Mouse (Mus musculus) heart, embryonic 15.5 days (tissue): ENCODE data around the gene Tfdp1. TPM values are rescaled to one million over a fixed set of nuclear protein-coding genes. Genes with fewer than 3 reads are reported as not detected.
A peak's percentile ranks its signal among the peaks of the same experiment; 100 is the strongest.

Experiments
- ATAC-seq: fragments of 200-750 bp; cut with Nextera tagmentation; replicated peaks from 2 replicates; pipeline ENCODE4 v1.8.0; 2017; ENCODE audit warnings: low read depth, moderate TSS enrichment; ENCODE audit not compliant: insufficient number of reproducible peaks, insufficient read depth, low FRiP score
- H3K27ac ChIP-seq: fragments of 300-500 bp; sonication (generic); 2 replicates; pipeline ENCODE4 v1.5.1; 2015; ENCODE audit warnings: mild to moderate bottlenecking, inconsistent platforms
- H3K27me3 ChIP-seq: fragments of 300-500 bp; sonication (generic); 2 replicates; pipeline ENCODE4 v1.6.1; 2015; ENCODE audit warnings: inconsistent platforms
- H3K36me3 ChIP-seq: fragments of 300-500 bp; sonication (generic); 2 replicates; pipeline ENCODE4 v1.6.1; 2015; ENCODE audit warnings: mild to moderate bottlenecking, inconsistent platforms
- H3K4me1 ChIP-seq: fragments of 300-500 bp; sonication (generic); replicated peaks from 2 replicates; pipeline ENCODE4 v1.6.1; 2015; ENCODE audit warnings: inconsistent platforms
- H3K4me2 ChIP-seq: fragments of 300-500 bp; sonication (generic); 2 replicates; pipeline ENCODE4 v1.6.1; 2015; ENCODE audit warnings: inconsistent platforms, mild to moderate bottlenecking, moderate library complexity
- H3K4me3 ChIP-seq: fragments of 300-500 bp; sonication (generic); 2 replicates; pipeline ENCODE4 v1.5.1; 2015; ENCODE audit warnings: mild to moderate bottlenecking, inconsistent platforms
- H3K9ac ChIP-seq: fragments of 300-500 bp; sonication (generic); 2 replicates; pipeline ENCODE4 v1.6.1; 2015; ENCODE audit warnings: mild to moderate bottlenecking, inconsistent platforms
- H3K9me3 ChIP-seq: fragments of 300-500 bp; sonication (generic); replicated peaks from 2 replicates; pipeline ENCODE4 v1.6.1; 2016; ENCODE audit warnings: inconsistent platforms
- WGBS: fragments of 180-500 bp; shearing (Covaris S2); methylation state at CpG from one replicate; pipeline ENCODE4 v1.1.7; 2015; ENCODE audit warnings: mixed read lengths; 5-methylcytosine and 5-hydroxymethylcytosine counted together
- polyA plus RNA-seq: library from polyadenylated mRNA; unstranded; fragments of >200 nt; fragmentation: Nextera tagmentation; extraction: Ambion mirVana; gene quantifications from 2 replicates; pipeline ENCODE4 v1.2.1, GENCODE M21; 2015

Gene Tfdp1
- polyA plus RNA-seq, 1 experiment from 2014 or later = 71.9 TPM

DNA sequence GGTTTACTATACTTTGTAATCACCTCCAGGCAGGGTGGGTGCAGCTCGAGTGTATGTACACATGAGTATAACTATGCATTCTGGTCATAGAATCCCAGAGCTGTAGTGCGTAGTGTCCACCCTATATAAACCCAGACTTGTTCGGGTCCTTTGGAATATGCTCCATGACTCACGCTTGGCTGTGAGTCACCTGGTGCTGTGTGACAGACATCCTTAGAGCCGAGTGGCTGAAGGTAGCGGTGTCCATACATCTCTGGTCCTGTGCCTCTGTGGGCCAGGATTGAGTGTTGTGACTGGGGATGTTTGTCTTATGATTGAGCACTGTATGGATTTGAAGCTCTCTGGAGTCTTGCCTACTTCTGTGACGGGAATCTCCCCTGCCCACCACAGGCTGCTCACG, 14.1 kb downstream of the Tfdp1 start:
- no peak for ATAC-seq
- Histone ChIP-seq H3K9me3 (no peaks in the 10 kb centered on the region), H3K27ac (no peak overlapping the region), H3K9ac (no peak overlapping the region), H3K4me2 (no peak overlapping the region), H3K4me3 (no peak overlapping the region), H3K36me3 (peaks cover 51% of the 10 kb centered on the region), H3K27me3 (no peaks in the 10 kb centered on the region), H3K4me1 (peaks cover 15% of the 10 kb centered on the region)
- 79% methylated on average over 8 of the region's 8 CpGs for WGBS

DNA sequence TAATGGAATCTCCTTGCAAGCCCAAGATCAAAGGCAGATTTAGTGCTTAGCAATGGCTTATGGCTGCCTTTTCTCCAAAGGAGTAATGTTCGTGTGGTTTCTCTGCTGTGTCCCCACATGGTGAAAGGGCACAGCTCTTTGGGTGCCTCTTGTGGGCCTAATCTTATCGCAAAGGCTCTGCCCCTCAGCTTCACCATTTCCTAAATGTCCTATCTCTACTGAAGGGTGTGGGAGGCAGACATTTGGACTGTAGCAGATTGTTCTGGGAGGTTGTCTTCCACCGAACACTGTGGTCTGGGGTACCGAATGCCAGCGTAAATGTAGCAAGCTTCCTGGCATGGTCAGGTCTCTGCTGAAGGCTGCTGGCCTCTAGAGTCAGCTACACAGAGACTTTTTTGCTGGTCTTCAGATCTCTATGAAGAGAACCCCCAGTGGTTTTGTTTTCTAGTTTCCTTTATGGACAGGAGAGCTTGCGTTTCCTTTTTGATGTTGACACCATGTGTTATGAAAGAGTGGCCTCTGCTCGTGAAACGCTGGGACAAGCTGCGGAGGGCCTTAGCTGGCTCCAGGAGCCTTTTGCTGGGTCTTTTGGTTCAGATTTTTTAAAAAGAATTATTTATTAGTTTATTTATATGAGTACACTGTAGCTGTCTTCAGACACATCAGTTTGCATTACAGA, 14.7 kb downstream of the Tfdp1 start:
- H3K4me2 ChIP-seq = no peak overlapping the region
- H3K27me3 ChIP-seq = no peaks in the 10 kb centered on the region
- no peak for ATAC-seq
- WGBS = 64% methylated on average over 9 of the region's 9 CpGs
- no peaks in the 10 kb centered on the region for H3K9me3 ChIP-seq
- H3K4me3 ChIP-seq = no peak overlapping the region
- H3K9ac ChIP-seq = no peak overlapping the region
- H3K27ac ChIP-seq = no peak overlapping the region
- H3K36me3 ChIP-seq = peaks cover 52% of the 10 kb centered on the region
- peaks cover 15% of the 10 kb centered on the region for H3K4me1 ChIP-seq

DNA sequence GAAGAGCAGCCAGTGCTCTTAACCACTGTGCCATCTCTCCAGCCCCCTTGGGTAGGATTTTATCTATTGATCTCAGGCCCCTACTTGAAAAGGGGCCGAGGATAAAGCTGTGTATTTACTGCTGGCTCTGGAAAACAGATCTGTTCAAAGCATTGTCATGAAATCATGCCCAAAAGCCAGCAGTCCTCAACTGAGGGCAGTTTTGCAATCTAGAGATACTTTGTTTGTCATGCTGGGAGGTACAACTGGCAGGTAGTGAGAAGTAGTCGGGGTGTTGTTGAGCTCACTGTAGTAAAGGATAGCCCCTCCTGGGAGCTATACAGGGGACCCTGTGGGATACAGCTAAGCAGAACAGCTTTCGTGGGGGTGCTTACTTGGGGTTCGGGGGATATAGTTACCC, 15.3 kb downstream of the Tfdp1 start:
- no peaks in the 10 kb centered on the region for H3K9me3 ChIP-seq
- ATAC-seq = no peak
- 86% methylated on average over 4 of the region's 4 CpGs for WGBS
- H3K27ac ChIP-seq = no peak overlapping the region
- H3K4me2 ChIP-seq = no peak overlapping the region
- no peak overlapping the region for H3K9ac ChIP-seq
- H3K4me3 ChIP-seq = no peak overlapping the region
- H3K4me1 ChIP-seq = peaks cover 15% of the 10 kb centered on the region
- H3K36me3 ChIP-seq = peaks cover 57% of the 10 kb centered on the region
- no peaks in the 10 kb centered on the region for H3K27me3 ChIP-seq

DNA sequence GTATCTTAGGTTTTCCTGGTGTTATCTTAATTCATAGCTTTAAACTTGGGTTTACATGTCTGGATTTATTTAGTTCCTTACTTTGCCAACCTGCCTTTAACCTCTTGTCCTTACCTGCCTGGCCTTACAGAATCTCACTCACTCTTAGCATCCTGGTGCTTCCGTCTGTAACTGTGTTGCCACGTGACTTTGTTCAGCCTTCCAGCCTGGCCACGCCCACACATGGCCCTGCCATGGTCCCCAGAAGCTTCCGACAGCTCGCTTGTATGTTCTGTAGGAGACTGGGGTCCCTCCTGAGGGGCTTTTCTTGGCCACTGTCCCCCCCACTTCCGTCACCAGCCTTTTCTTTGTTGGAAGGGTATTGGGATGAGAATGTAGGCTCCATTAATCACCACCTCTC, 17.7 kb downstream of the Tfdp1 start:
- 0 out of 2 replicates have a peak, but pooled peaks have one; percentile 8 for ATAC-seq

DNA sequence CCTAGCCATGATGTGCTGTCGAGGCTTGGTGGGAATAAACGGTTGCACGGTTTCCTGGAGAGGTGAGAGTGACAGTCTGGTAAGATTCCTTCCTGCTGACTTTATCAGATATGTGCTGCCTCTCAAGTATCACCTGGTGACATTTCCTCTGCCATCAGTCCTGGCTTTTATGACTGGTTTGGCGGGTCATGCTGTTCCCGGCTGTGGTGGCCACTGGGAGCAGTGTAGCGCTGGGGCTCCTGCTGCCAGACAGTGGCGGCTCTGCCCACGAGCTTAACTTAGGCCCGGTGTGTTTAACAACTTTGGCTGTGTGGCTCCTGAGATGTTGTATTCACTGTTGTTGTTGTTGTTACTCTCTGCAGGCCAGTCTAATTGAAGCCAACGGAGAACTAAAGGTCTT, 18.1 kb downstream of the Tfdp1 start:
- 73% methylated on average over 10 of the region's 10 CpGs for WGBS
- Histone ChIP-seq H3K9ac (no peak overlapping the region), H3K4me2 (no peak overlapping the region), H3K36me3 (peaks cover 73% of the 10 kb centered on the region), H3K27ac (no peak overlapping the region), H3K4me3 (no peak overlapping the region), H3K9me3 (no peaks in the 10 kb centered on the region), H3K27me3 (no peaks in the 10 kb centered on the region), H3K4me1 (no peaks in the 10 kb centered on the region; the same call in 1 of the 2 replicates)
- 0 out of 2 replicates have a peak, but pooled peaks have one; percentile 2 for ATAC-seq

More for the DNA sequence above, 17.7 kb downstream of the Tfdp1 start:
- WGBS = 81% methylated on average over 6 of the region's 6 CpGs
- Histone ChIP-seq H3K4me2 (no peak overlapping the region), H3K27me3 (no peaks in the 10 kb centered on the region), H3K4me3 (no peak overlapping the region), H3K4me1 (no peaks in the 10 kb centered on the region; the same call in 1 of the 2 replicates), H3K27ac (no peak overlapping the region), H3K9me3 (no peaks in the 10 kb centered on the region), H3K36me3 (peaks cover 69% of the 10 kb centered on the region), H3K9ac (no peak overlapping the region)

DNA sequence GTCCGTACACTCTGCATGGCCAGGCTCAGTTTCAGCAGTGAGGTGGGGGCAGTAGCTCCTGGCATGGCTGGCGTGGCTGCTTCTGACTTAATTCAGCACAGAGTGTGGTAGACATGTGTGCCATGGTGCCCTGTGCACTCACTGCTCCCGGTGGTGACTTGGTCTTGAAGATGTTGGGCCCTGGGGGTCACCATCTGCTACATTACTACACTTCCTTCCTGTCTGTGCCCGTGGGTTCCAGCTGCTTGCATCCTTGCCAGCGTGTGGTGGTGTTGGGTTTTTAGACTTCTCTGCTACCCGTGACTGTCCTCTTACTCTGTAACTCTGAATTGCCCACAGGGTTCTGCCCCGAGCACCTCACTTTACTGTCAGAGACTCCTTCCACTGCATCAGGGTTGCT, 21.7 kb downstream of the Tfdp1 start:
- WGBS = 85% methylated on average over 7 of the region's 7 CpGs
- Histone ChIP-seq H3K4me1 (no peaks in the 10 kb centered on the region), H3K4me3 (no peak overlapping the region), H3K36me3 (peaks cover 94% of the 10 kb centered on the region), H3K4me2 (no peak overlapping the region), H3K9ac (no peak overlapping the region), H3K9me3 (no peaks in the 10 kb centered on the region), H3K27ac (no peak overlapping the region), H3K27me3 (no peaks in the 10 kb centered on the region)
- ATAC-seq = no peak

DNA sequence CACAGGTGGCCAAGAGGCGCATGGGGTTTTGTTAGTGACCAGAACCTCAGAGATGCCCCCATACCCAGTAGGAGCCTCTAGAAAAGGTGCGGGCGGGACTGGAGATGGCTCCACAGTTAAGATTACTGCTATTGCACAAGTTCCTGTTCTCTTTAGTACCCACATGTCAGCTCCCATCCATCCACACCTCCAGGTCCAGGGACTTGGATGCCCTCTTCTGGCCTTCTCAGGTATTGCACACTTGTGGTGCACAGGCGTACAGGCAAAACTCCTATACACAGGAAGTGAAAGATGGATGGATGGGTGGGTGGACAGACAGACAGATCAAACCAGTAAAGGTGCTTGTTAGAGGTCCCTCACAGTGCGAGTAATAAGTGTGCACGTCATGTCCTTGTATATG, 23.3 kb downstream of the Tfdp1 start:
- H3K27me3 ChIP-seq = no peaks in the 10 kb centered on the region
- H3K9ac ChIP-seq = no peak overlapping the region
- H3K9me3 ChIP-seq = no peaks in the 10 kb centered on the region
- H3K36me3 ChIP-seq = peaks cover 94% of the 10 kb centered on the region
- H3K4me2 ChIP-seq = no peak overlapping the region
- no peaks in the 10 kb centered on the region for H3K4me1 ChIP-seq
- H3K4me3 ChIP-seq = no peak overlapping the region
- no peak for ATAC-seq
- 95% methylated on average over 6 of the region's 6 CpGs for WGBS
- H3K27ac ChIP-seq = no peak overlapping the region

DNA sequence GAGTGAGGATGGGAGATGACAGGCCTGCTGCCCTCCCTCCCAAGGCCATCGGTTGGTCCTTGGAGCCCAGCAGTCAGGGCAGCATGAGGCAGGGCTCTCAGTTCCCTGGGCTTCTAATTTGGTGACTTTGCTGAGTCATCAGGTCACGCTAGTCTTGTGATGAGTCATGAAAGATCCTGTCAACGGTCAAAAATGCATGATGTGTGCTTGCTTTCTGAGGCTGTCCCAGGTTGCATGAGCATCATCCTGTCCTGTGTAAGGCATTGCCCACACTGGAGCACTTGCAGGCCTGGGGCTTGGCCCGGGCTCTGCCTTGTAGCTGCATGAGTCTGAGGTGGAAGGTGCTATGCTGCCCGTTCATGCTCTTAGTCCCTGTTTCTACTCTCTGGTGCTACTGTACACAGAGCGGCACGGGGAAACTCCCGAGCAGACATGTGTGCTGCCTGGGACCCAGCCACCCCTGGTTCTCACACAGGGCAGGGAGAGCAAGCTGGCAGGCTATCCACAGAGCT, 34.7 kb downstream of the Tfdp1 start:
- Histone ChIP-seq H3K4me1 (no peaks in the 10 kb centered on the region), H3K9me3 (no peaks in the 10 kb centered on the region), H3K36me3 (peaks cover 84% of the 10 kb centered on the region), H3K4me3 (no peak overlapping the region), H3K27me3 (no peaks in the 10 kb centered on the region), H3K9ac (no peak overlapping the region), H3K4me2 (no peak overlapping the region), H3K27ac (no peak overlapping the region)
- 77% methylated on average over 8 of the region's 8 CpGs for WGBS
- no peak for ATAC-seq

DNA sequence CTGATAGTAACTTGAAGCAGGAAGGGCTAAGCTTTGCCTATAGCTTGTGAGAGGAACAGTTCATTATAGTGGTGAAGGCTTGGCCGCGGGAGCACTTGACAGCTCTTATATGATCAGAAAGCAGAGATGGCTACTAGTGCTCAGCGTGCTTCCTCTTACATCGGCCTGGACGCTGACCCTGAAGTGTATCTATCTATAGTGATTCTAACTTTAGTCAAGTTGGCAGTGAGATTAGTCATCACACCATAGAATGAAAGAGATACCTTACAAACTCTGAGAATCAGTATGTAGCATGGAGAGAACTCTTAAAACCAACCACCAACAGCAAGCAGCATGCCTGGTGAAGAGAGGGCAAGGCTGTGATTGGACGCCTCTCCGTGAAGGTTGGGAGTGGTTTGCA, 43.1 kb downstream of the Tfdp1 start:
- 62% methylated on average over 7 of the region's 7 CpGs for WGBS
- Histone ChIP-seq H3K4me3 (no peak overlapping the region), H3K9ac (no peak overlapping the region), H3K9me3 (no peaks in the 10 kb centered on the region), H3K36me3 (peaks cover 27% of the 10 kb centered on the region), H3K4me1 (no peaks in the 10 kb centered on the region; the same call in 1 of the 2 replicates), H3K4me2 (no peak overlapping the region), H3K27ac (no peak overlapping the region), H3K27me3 (no peaks in the 10 kb centered on the region)
- no peak for ATAC-seq

DNA sequence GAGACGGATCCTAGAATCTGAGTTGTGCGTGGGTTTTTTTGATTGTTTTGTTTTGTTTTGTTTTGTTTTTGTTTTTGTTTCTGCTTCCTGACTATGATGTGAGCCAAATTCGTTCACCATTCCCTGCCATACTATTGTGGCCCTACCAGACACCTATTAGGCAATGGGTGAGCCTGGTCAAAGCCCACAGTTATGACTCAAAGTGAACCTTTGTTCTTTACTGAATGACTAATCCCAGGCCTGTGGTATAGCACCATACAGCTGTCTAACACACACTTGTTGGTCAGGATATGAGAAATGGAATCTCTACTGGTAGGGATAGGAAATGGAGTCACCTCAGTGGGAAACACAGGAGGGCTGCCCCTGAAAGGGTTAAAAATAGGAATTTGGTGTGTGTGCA, 44.0 kb downstream of the Tfdp1 start:
- WGBS = 92% methylated on average over 3 of the region's 3 CpGs
- Histone ChIP-seq H3K36me3 (peaks cover 21% of the 10 kb centered on the region), H3K4me1 (no peaks in the 10 kb centered on the region; the same call in 1 of the 2 replicates), H3K9me3 (no peaks in the 10 kb centered on the region), H3K9ac (no peak overlapping the region), H3K27me3 (no peaks in the 10 kb centered on the region), H3K27ac (no peak overlapping the region), H3K4me2 (no peak overlapping the region), H3K4me3 (no peak overlapping the region)
- no peak for ATAC-seq

DNA sequence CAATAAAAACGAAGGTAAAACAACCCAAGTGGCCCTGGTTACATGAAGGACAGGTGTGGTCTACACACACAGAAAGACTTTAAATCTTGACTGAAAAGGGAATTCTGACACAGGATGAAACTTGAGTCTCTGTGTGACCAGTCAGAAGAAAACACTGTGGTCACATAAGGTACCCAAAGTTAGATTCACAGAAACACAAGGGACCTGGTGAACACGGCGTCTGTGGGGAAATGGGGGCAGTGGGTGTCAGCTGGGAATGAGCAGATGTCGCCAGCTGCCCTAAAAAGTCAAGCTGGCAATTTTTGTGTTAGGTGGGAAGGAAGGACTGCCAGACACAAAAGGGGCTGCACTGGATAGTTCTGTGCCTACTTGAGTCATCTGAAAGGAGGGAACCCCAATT, 44.4 kb downstream of the Tfdp1 start:
- Histone ChIP-seq H3K9me3 (no peaks in the 10 kb centered on the region), H3K4me2 (no peak overlapping the region), H3K4me1 (no peaks in the 10 kb centered on the region; the same call in 1 of the 2 replicates), H3K36me3 (peaks cover 19% of the 10 kb centered on the region), H3K9ac (no peak overlapping the region), H3K27me3 (no peaks in the 10 kb centered on the region), H3K4me3 (no peak overlapping the region), H3K27ac (no peak overlapping the region)
- no peak for ATAC-seq
- 90% methylated on average over 4 of the region's 4 CpGs for WGBS

DNA sequence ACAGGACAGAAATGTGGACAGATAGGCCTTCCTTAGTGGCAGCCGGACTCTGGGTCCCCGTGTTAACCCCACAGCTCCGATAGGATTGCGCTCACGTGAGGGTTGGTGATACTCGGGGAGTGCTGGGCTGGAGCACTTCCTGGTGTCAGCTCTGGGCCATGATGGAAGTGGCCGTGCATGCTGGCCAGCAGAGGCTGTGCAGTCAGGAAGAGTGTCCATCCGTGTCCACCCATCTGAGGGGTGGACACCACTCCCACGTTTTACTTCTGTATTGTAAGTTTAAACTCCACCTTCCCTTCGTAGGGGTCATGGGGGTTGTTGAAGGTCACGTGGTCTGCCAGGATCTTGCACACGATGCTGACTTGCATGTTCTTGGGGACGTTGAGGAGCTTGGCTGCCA, 47.8 kb downstream of the Tfdp1 start:
- no peak overlapping the region for H3K27ac ChIP-seq
- H3K4me2 ChIP-seq = no peak overlapping the region
- H3K4me1 ChIP-seq = no peaks in the 10 kb centered on the region; the same call in 1 of the 2 replicates
- no peak overlapping the region for H3K4me3 ChIP-seq
- ATAC-seq = no peak
- no peaks in the 10 kb centered on the region for H3K27me3 ChIP-seq
- no peak overlapping the region for H3K9ac ChIP-seq
- WGBS = 69% methylated on average over 13 of the region's 13 CpGs
- H3K36me3 ChIP-seq = no peaks in the 10 kb centered on the region
- no peaks in the 10 kb centered on the region for H3K9me3 ChIP-seq
